Comparison of ENCODE assay signal across 27 mouse cellular contexts in the genomic region with DNA sequence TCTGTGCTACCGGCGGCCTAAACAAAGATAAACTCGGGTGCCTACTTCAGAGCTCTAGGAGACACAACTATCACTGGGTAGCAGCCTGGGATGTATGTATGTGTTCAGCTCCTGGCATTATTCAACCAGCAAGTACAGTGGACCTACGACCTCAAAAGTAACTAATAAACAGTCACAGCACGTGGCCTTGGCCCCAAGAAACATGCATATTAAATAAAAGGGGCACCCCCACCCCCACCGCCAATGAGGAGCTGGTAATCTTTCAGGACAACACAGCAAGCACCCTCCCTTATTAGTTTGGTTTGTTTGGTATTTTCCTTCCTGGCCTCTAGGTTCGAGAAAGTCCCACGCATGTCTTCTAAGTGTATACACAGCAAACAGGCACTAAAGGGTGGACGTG. TPM values are rescaled to one million over a fixed set of nuclear protein-coding genes. Genes with fewer than 3 reads are reported as not detected.
"Had no signal": no experiment of that assay in that cellular context is flagged by ENCODE, and none has a peak within 500 bp of the region (broad histone marks: within the 10 kb centered on the region; RNA-seq: fewer than 3 reads in every experiment).

No protein-coding gene starts in this region.

- DNase-seq: forebrain, postnatal 0 days; gastrocnemius, postnatal 14 days; gastrocnemius, postnatal 36 days; heart, adult 11 months; heart, adult 2 months; heart, postnatal 14 days; heart, postnatal 36 days; kidney, postnatal 10 days; layer of hippocampus, adult 9-11 months; layer of hippocampus, postnatal 36 days; left cerebral cortex, postnatal 4 days had no signal

- H3K9me3 ChIP-seq: forebrain, embryonic 15.5 days; heart, embryonic 13.5 days; heart, embryonic 15.5 days; hindbrain, embryonic 13.5 days; hindbrain, embryonic 15.5 days; limb, embryonic 13.5 days; limb, embryonic 15.5 days; liver, embryonic 12.5 days had no signal

- H3K27ac ChIP-seq: forebrain, embryonic 15.5 days; heart, adult 2 months; heart, embryonic 13.5 days; heart, embryonic 15.5 days; hindbrain, embryonic 13.5 days; hindbrain, embryonic 15.5 days; hindbrain, postnatal 0 days; limb, embryonic 13.5 days; limb, embryonic 15.5 days; liver, embryonic 12.5 days; liver, embryonic 14.5 days had no signal

- H3K4me2 ChIP-seq: forebrain, embryonic 15.5 days; heart, embryonic 11.5 days; heart, embryonic 13.5 days; heart, embryonic 15.5 days; hindbrain, embryonic 13.5 days; hindbrain, embryonic 15.5 days; limb, embryonic 13.5 days; limb, embryonic 15.5 days; liver, embryonic 12.5 days had no signal

- H3K27me3 ChIP-seq: forebrain, embryonic 15.5 days; heart, embryonic 15.5 days; hindbrain, embryonic 13.5 days; hindbrain, embryonic 15.5 days; limb, embryonic 15.5 days; liver, embryonic 12.5 days had no signal

- ATAC-seq: forebrain, embryonic 15.5 days; forebrain, postnatal 0 days; hindbrain, postnatal 0 days; intestine, embryonic 16.5 days; liver, embryonic 12.5 days had no signal

- H3K4me3 ChIP-seq: forebrain, embryonic 15.5 days; heart, adult 2 months; heart, embryonic 13.5 days; heart, embryonic 15.5 days; hindbrain, embryonic 13.5 days; hindbrain, embryonic 15.5 days; limb, embryonic 13.5 days; limb, embryonic 15.5 days; liver, embryonic 12.5 days had no signal

- H3K9ac ChIP-seq: forebrain, embryonic 15.5 days; forebrain, postnatal 0 days; heart, embryonic 13.5 days; heart, embryonic 15.5 days; hindbrain, embryonic 13.5 days; hindbrain, embryonic 15.5 days; limb, embryonic 13.5 days; limb, embryonic 15.5 days; liver, embryonic 12.5 days; liver, embryonic 14.5 days had no signal

- H3K4me1 ChIP-seq: heart, embryonic 15.5 days; limb, embryonic 13.5 days; limb, embryonic 15.5 days had no signal

RNA-seq across cellular contexts. Expression of a gene that starts 6.8 kb away (rescaled TPM):
- polyA plus RNA-seq: liver, adult 2 months had no signal

RNA-seq across cellular contexts. Expression of a gene that starts 44.3 kb away (rescaled TPM):
- polyA plus RNA-seq: forebrain, embryonic 15.5 days; heart, adult 2 months; heart, embryonic 11.5 days; heart, embryonic 13.5 days; heart, embryonic 15.5 days; heart, postnatal 0 days; hindbrain, embryonic 11.5 days; hindbrain, embryonic 13.5 days; liver, adult 2 months; liver, embryonic 12.5 days; liver, embryonic 14.5 days; liver, embryonic 16.5 days had no signal
